Mouse (Mus musculus) granulocyte monocyte progenitor cell, adult 5-6 weeks (primary cell): ENCODE measurements at regions not wholly inside any gene's neighbourhood (a gene's known extent, or its start where the extent isn't known, plus 50 kb on each side); places are given as distances from the start of the nearest gene placed in this dataset.
"Not testable (repeated sequence)": the region's sequence is repeated elsewhere in the genome, so short reads cannot be mapped to it uniquely, and the experiment has no call there.

Source experiments
- ATAC-seq: replicated peaks from 2 replicates; pipeline ENCODE4 v1.8.0; 2016; ENCODE audit warnings: mild to moderate bottlenecking, moderate TSS enrichment, inconsistent platforms; ENCODE audit not compliant: poor library complexity, severe bottlenecking

DNA sequence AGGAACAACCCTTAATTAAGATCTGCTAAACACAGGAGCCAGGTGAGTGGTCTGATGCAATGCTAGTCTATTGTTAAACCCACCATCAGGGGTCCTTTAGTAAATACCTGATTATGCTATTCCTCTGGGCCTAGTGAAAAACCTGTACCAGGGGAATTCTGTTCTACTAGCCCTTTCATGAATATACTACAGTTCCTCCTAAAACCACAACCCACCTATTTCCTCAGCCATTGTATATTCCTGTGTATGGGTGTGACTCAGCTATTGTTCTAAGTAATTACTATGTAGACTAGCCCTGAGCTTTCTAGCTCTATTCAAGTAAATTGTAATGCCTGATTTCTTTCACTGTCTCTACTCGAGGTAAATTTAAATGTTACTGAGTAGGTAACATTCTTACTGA lies 57.0 kb upstream of the Egfem1 start:
- ATAC-seq, result not testable (repeated sequence)

GRCm38 (mm10) chr3:29027726-29028125 lies 54.1 kb upstream of the Egfem1 start:
- ATAC-seq, result no peak

- ATAC-seq, result no peak
Observed at GRCm38 (mm10) chr3:29030791-29031190, 51.0 kb upstream of the Egfem1 start.

- peak; percentile 58; the same call in 1 of the 2 replicates for ATAC-seq
Observed at GRCm38 (mm10) chr3:29031811-29032210, 50.0 kb upstream of the Egfem1 start.
